In genomic region chr7:4915007-4915665, GRCm38 (mm10) we compare ENCODE assay signal across 8 mouse cellular contexts. TPM values are rescaled to one million over a fixed set of nuclear protein-coding genes. Genes with fewer than 3 reads are reported as not detected.
DNase-seq lines count a peak whose midpoint lies in the region; ATAC-seq and TF ChIP-seq lines count a peak whose summit lies in the region.

Zfp628 (plus strand) TSS chr7:4915217.

- TF ChIP-seq CTCF in bone marrow, adult 2 months (IDR thresholded peaks at IDR 0.05; ENCODE audit: control insufficient read depth, insufficient read depth, low read length): no peak
- TF ChIP-seq CTCF in midbrain, postnatal 0 days (IDR thresholded peaks at IDR 0.05): no peak

- H3K27ac ChIP-seq in bone marrow, adult 2 months (ENCODE audit: control insufficient read depth, insufficient read depth, low read depth, low read length, poor library complexity): peak within 1 kb of the TSS; percentile 93
- peak within 1 kb of the TSS; percentile 99 for H3K27ac ChIP-seq in embryonic facial prominence, embryonic 15.5 days (replicated peaks)
- peak within 1 kb of the TSS; percentile 98 for H3K27ac ChIP-seq in limb, embryonic 14.5 days (replicated peaks; ENCODE audit: low read depth, low read length)
- peak within 1 kb of the TSS; percentile 98 for H3K27ac ChIP-seq in midbrain, postnatal 0 days (ENCODE audit: low read depth, low read length)

- no peaks in the 10 kb centered on the region for H3K9me3 ChIP-seq in embryonic facial prominence, embryonic 15.5 days (replicated peaks)
- H3K9me3 ChIP-seq in limb, embryonic 14.5 days (ENCODE audit: control insufficient read depth, low read length): no peaks in the 10 kb centered on the region
- no peaks in the 10 kb centered on the region for H3K9me3 ChIP-seq in midbrain, postnatal 0 days (ENCODE audit: low read length)

- peak; percentile 87 for ATAC-seq in embryonic facial prominence, embryonic 15.5 days (ENCODE audit: insufficient number of reproducible peaks, low FRiP score, low TSS enrichment, low read depth)
- ATAC-seq in limb, embryonic 14.5 days (ENCODE audit: low FRiP score, low read depth): peak; percentile 93
- peak; percentile 91 for ATAC-seq in midbrain, postnatal 0 days (ENCODE audit: low FRiP score)

- H3K4me2 ChIP-seq in embryonic facial prominence, embryonic 15.5 days (replicated peaks): peak within 1 kb of the TSS; percentile 84
- peak within 1 kb of the TSS; percentile 83 for H3K4me2 ChIP-seq in limb, embryonic 14.5 days (replicated peaks; ENCODE audit: low read depth, low read length, severe bottlenecking)
- H3K4me2 ChIP-seq in midbrain, postnatal 0 days (ENCODE audit: low read depth, low read length, poor library complexity, severe bottlenecking): peak within 1 kb of the TSS; percentile 44

- peak within 1 kb of the TSS; percentile 59 for H3K9ac ChIP-seq in embryonic facial prominence, embryonic 15.5 days
- peak within 1 kb of the TSS; percentile 88 for H3K9ac ChIP-seq in limb, embryonic 14.5 days (ENCODE audit: low read depth, low read length, severe bottlenecking)
- H3K9ac ChIP-seq in midbrain, postnatal 0 days (replicated peaks; ENCODE audit: low read length, poor library complexity, severe bottlenecking): peak within 1 kb of the TSS; percentile 74

- DNase-seq in 416B (ENCODE audit: low read depth): peak; percentile 94
- peak; percentile 96 for DNase-seq in heart, adult 8-10 months (ENCODE audit: low spot score)
- peak; percentile 97 for DNase-seq in kidney, adult 9 months
- DNase-seq in limb, embryonic 14.5 days (ENCODE audit: low spot score): peak; percentile 99
- DNase-seq in midbrain, postnatal 0 days (ENCODE audit: low spot score): peak; percentile 97
- peak; percentile 84 to 89 for DNase-seq in spleen, postnatal 14 days (ENCODE audit: low spot score in 2 of 2)

- under 1% methylated on average over 56 of the region's 56 CpGs for WGBS in bone marrow, adult 2 months
- 0% methylated on average over 52 of the region's 56 CpGs for WGBS in embryonic facial prominence, embryonic 15.5 days
- under 1% methylated on average over 50 of the region's 56 CpGs for WGBS in limb, embryonic 14.5 days
- under 1% methylated on average over 34 of the region's 56 CpGs for WGBS in midbrain, postnatal 0 days

- H3K4me3 ChIP-seq in bone marrow, adult 2 months (replicated peaks; ENCODE audit: control insufficient read depth, low read depth, low read length): peak within 1 kb of the TSS; percentile 99
- H3K4me3 ChIP-seq in embryonic facial prominence, embryonic 15.5 days (replicated peaks): peak within 1 kb of the TSS; percentile 76
- peak within 1 kb of the TSS; percentile 63 for H3K4me3 ChIP-seq in limb, embryonic 14.5 days (replicated peaks; ENCODE audit: low read length)
- H3K4me3 ChIP-seq in midbrain, postnatal 0 days (ENCODE audit: low read depth, low read length): peak within 1 kb of the TSS; percentile 57

- H3K4me1 ChIP-seq in bone marrow, adult 2 months (ENCODE audit: control insufficient read depth, insufficient read depth, low read length): peaks cover 2% of the 10 kb centered on the region
- H3K4me1 ChIP-seq in embryonic facial prominence, embryonic 15.5 days: peaks cover 22% of the 10 kb centered on the region
- H3K4me1 ChIP-seq in limb, embryonic 14.5 days (ENCODE audit: control insufficient read depth, insufficient read depth, low read length): peaks cover 9% of the 10 kb centered on the region
- peaks cover 8% of the 10 kb centered on the region; the same call in 1 of the 2 replicates for H3K4me1 ChIP-seq in midbrain, postnatal 0 days (ENCODE audit: insufficient read depth, low read length)

- peak; percentile 81; the same call in 1 of the 2 replicates for TF ChIP-seq POLR2A in bone marrow, adult 2 months (IDR thresholded peaks at IDR 0.05; ENCODE audit: borderline replicate concordance, control insufficient read depth, low read depth, low read length)
- TF ChIP-seq POLR2A in limb, embryonic 14.5 days (IDR thresholded peaks at IDR 0.05; ENCODE audit: borderline replicate concordance, extremely low read depth, insufficient read depth, insufficient read length): peak; percentile 63; the same call in 1 of the 2 replicates

- H3K36me3 ChIP-seq in embryonic facial prominence, embryonic 15.5 days: peaks cover 30% of the 10 kb centered on the region
- peaks cover 24% of the 10 kb centered on the region for H3K36me3 ChIP-seq in limb, embryonic 14.5 days (ENCODE audit: control insufficient read depth, insufficient read depth, low read length)
- peaks cover 18% of the 10 kb centered on the region for H3K36me3 ChIP-seq in midbrain, postnatal 0 days (ENCODE audit: insufficient read depth, low read length)

- H3K27me3 ChIP-seq in embryonic facial prominence, embryonic 15.5 days: no peaks in the 10 kb centered on the region
- no peaks in the 10 kb centered on the region for H3K27me3 ChIP-seq in limb, embryonic 14.5 days (ENCODE audit: control insufficient read depth, insufficient read depth, low read length)
- no peaks in the 10 kb centered on the region for H3K27me3 ChIP-seq in midbrain, postnatal 0 days (ENCODE audit: insufficient read depth, low read length)

RNA-seq across cellular contexts. Expression of gene Zfp628, which starts in this region (rescaled TPM):
- 7.6 and 10.6 TPM in 2 replicates for polyA plus RNA-seq in bone marrow, adult 2 months (2011; ENCODE audit: insufficient read depth, insufficient read length, low replicate concordance, missing spikeins)
- polyA plus RNA-seq in embryonic facial prominence, embryonic 15.5 days (2015; fragmentation: Nextera tagmentation; extraction: Ambion mirVana): 4.1 and 4.9 TPM in 2 replicates
- total RNA-seq in heart, adult 8-10 months (2022): 1 to 10 TPM; 6.4 to 8.4 (median 7.5) TPM
- 13.4 and 22.3 TPM in 2 replicates for polyA plus RNA-seq in limb, embryonic 14.5 days (2012; rRNA removed)
- polyA plus RNA-seq in limb, embryonic 14.5 days (2014; fragmentation: Nextera tagmentation; extraction: Ambion mirVana): 4.0 and 4.6 TPM in 2 replicates
- 10.6 and 12.3 TPM in 2 replicates for total RNA-seq in midbrain, postnatal 0 days (2014; rRNA removed)
- polyA plus RNA-seq in midbrain, postnatal 0 days (2015; fragmentation: Nextera tagmentation; extraction: Ambion mirVana): 5.1 and 5.6 TPM in 2 replicates

Comparison
In these comparisons a context has a peak if more than half of its experiments do, and no peak if none do; other contexts are left out.
1. Peak in every context shown above with its lines: DNase-seq, ATAC-seq, H3K4me3 ChIP-seq and H3K27ac ChIP-seq.